Mouse (Mus musculus) stomach, embryonic 15.5 days (tissue): ENCODE data around the gene Gm49355. TPM values are rescaled to one million over a fixed set of nuclear protein-coding genes. Genes with fewer than 3 reads are reported as not detected.
A peak's percentile ranks its signal among the peaks of the same experiment; 100 is the strongest.

ENCODE experiments used
- ATAC-seq: fragments of 200-750 bp; cut with Nextera tagmentation; 2 replicates; pipeline ENCODE4 v1.8.0; 2017; ENCODE audit warnings: low read depth, moderate number of reproducible peaks, moderate TSS enrichment; ENCODE audit not compliant: insufficient read depth, low FRiP score
- H3K27ac ChIP-seq: fragments of 300-500 bp; sonication (generic); 2 replicates; pipeline ENCODE4 v1.5.1; 2015; ENCODE audit warnings: mild to moderate bottlenecking, inconsistent platforms
- H3K27me3 ChIP-seq: fragments of 300-500 bp; sonication (generic); replicated peaks from 2 replicates; pipeline ENCODE4 v1.6.1; 2015; ENCODE audit warnings: inconsistent platforms
- H3K36me3 ChIP-seq: fragments of 300-500 bp; sonication (generic); 2 replicates; pipeline ENCODE4 v1.6.1; 2015; ENCODE audit warnings: inconsistent platforms
- H3K4me1 ChIP-seq: fragments of 300-500 bp; sonication (generic); 2 replicates; pipeline ENCODE4 v1.6.1; 2015; ENCODE audit warnings: inconsistent platforms
- H3K4me2 ChIP-seq: fragments of 300-500 bp; sonication (generic); 2 replicates; pipeline ENCODE4 v1.6.1; 2015; ENCODE audit warnings: mild to moderate bottlenecking, inconsistent platforms
- H3K4me3 ChIP-seq: fragments of 300-500 bp; sonication (generic); replicated peaks from 2 replicates; pipeline ENCODE4 v1.5.1; 2015; ENCODE audit warnings: inconsistent platforms
- H3K9ac ChIP-seq: fragments of 300-500 bp; sonication (generic); 2 replicates; pipeline ENCODE4 v1.6.1; 2015; ENCODE audit warnings: inconsistent platforms
- H3K9me3 ChIP-seq: fragments of 300-500 bp; sonication (generic); 2 replicates; pipeline ENCODE4 v1.6.1; 2016; ENCODE audit warnings: inconsistent platforms
- WGBS: fragments of 180-500 bp; shearing (Covaris S2); methylation state at CpG from one replicate; pipeline ENCODE4 v1.1.7; 2015; 5-methylcytosine and 5-hydroxymethylcytosine counted together
- polyA plus RNA-seq: library from polyadenylated mRNA; unstranded; fragments of >200 nt; fragmentation: Nextera tagmentation; extraction: Ambion mirVana; gene quantifications from 2 replicates; pipeline ENCODE4 v1.2.1, GENCODE M21; 2015

Gm49355 gene
- polyA plus RNA-seq, 1 experiment from 2014 or later, result 0.19 TPM

- Histone ChIP-seq H3K27ac (no peak overlapping the region), H3K9ac (no peak overlapping the region), H3K4me1 (0 out of 2 replicates have a peak, but pooled peaks cover under 1% of the 10 kb centered on the region), H3K36me3 (no peaks in the 10 kb centered on the region), H3K27me3 (peaks cover 52% of the 10 kb centered on the region), H3K9me3 (no peaks in the 10 kb centered on the region), H3K4me2 (no peak overlapping the region), H3K4me3 (no peak overlapping the region)
- no peak for ATAC-seq
- 45% methylated on average over 7 of the region's 7 CpGs for WGBS
These were observed 51.1 kb downstream of the Gm49355 start for GRCm38 (mm10) chr14:12334925-12335324.

GRCm38 (mm10) chr14:12337421-12337997, 53.7 kb downstream of the Gm49355 start:
- Histone ChIP-seq H3K9ac (no peak overlapping the region), H3K27me3 (peaks cover 75% of the 10 kb centered on the region), H3K4me1 (0 out of 2 replicates have a peak, but pooled peaks cover 9% of the 10 kb centered on the region), H3K27ac (no peak overlapping the region), H3K36me3 (no peaks in the 10 kb centered on the region), H3K4me3 (no peak overlapping the region), H3K4me2 (no peak overlapping the region), H3K9me3 (no peaks in the 10 kb centered on the region)
- 11% methylated on average over 8 of the region's 8 CpGs for WGBS
- ATAC-seq, result no peak

- Histone ChIP-seq H3K27ac (no peak overlapping the region), H3K36me3 (no peaks in the 10 kb centered on the region), H3K9ac (no peak overlapping the region), H3K4me3 (no peak overlapping the region), H3K4me2 (no peak overlapping the region), H3K4me1 (0 out of 2 replicates have a peak, but pooled peaks cover 9% of the 10 kb centered on the region), H3K27me3 (peaks cover 82% of the 10 kb centered on the region), H3K9me3 (no peaks in the 10 kb centered on the region)
- ATAC-seq, result no peak
- WGBS, result 4% methylated on average over 16 of the region's 16 CpGs
These were observed 54.4 kb downstream of the Gm49355 start for GRCm38 (mm10) chr14:12337998-12338809.

GRCm38 (mm10) chr14:12338811-12339565, 55.2 kb downstream of the Gm49355 start:
- WGBS, result 2% methylated on average over 10 of the region's 10 CpGs
- Histone ChIP-seq H3K9ac (no peak overlapping the region), H3K4me1 (0 out of 2 replicates have a peak, but pooled peaks cover 9% of the 10 kb centered on the region), H3K36me3 (no peaks in the 10 kb centered on the region), H3K4me2 (no peak overlapping the region), H3K27me3 (peaks cover 90% of the 10 kb centered on the region), H3K9me3 (no peaks in the 10 kb centered on the region), H3K4me3 (no peak overlapping the region), H3K27ac (no peak overlapping the region)
- no peak for ATAC-seq

GRCm38 (mm10) chr14:12340238-12341074, 56.7 kb downstream of the Gm49355 start:
- H3K9me3 ChIP-seq, result no peaks in the 10 kb centered on the region
- no peak overlapping the region for H3K4me2 ChIP-seq
- H3K27me3 ChIP-seq, result peaks cover 91% of the 10 kb centered on the region
- no peak for ATAC-seq
- H3K9ac ChIP-seq, result no peak overlapping the region
- peaks cover 18% of the 10 kb centered on the region for H3K4me1 ChIP-seq
- no peak overlapping the region for H3K27ac ChIP-seq
- no peaks in the 10 kb centered on the region for H3K36me3 ChIP-seq
- no peak overlapping the region for H3K4me3 ChIP-seq
- 5% methylated on average over 19 of the region's 19 CpGs for WGBS

GRCm38 (mm10) chr14:12341075-12341788, 57.5 kb downstream of the Gm49355 start:
- ATAC-seq, result no peak
- Histone ChIP-seq H3K4me1 (peaks cover 25% of the 10 kb centered on the region), H3K4me3 (peak overlapping the region; percentile 10; the same call in 1 of the 2 replicates), H3K9me3 (no peaks in the 10 kb centered on the region), H3K27ac (no peak overlapping the region), H3K36me3 (no peaks in the 10 kb centered on the region), H3K9ac (no peak overlapping the region), H3K4me2 (peak overlapping the region; percentile 14; the same call in 1 of the 2 replicates), H3K27me3 (peaks cover 91% of the 10 kb centered on the region)
- WGBS, result under 1% methylated on average over 42 of the region's 42 CpGs

GRCm38 (mm10) chr14:12341789-12342457, 58.1 kb downstream of the Gm49355 start:
- no peak for ATAC-seq
- H3K4me2 ChIP-seq, result no peak overlapping the region
- peaks cover 32% of the 10 kb centered on the region for H3K4me1 ChIP-seq
- no peak overlapping the region for H3K27ac ChIP-seq
- peaks cover 92% of the 10 kb centered on the region for H3K27me3 ChIP-seq
- no peak overlapping the region for H3K4me3 ChIP-seq
- no peaks in the 10 kb centered on the region for H3K36me3 ChIP-seq
- H3K9me3 ChIP-seq, result no peaks in the 10 kb centered on the region
- WGBS, result 5% methylated on average over 24 of the region's 24 CpGs
- no peak overlapping the region for H3K9ac ChIP-seq

- peaks cover 32% of the 10 kb centered on the region for H3K4me1 ChIP-seq
- no peak for ATAC-seq
- no peak overlapping the region for H3K4me3 ChIP-seq
- no peak overlapping the region for H3K9ac ChIP-seq
- no peaks in the 10 kb centered on the region for H3K36me3 ChIP-seq
- peaks cover 92% of the 10 kb centered on the region for H3K27me3 ChIP-seq
- no peaks in the 10 kb centered on the region for H3K9me3 ChIP-seq
- H3K27ac ChIP-seq, result no peak overlapping the region
- H3K4me2 ChIP-seq, result no peak overlapping the region
- WGBS, result 5% methylated on average over 23 of the region's 23 CpGs
These were observed 58.8 kb downstream of the Gm49355 start for GRCm38 (mm10) chr14:12342458-12343131.

GRCm38 (mm10) chr14:12343451-12343941, 59.7 kb downstream of the Gm49355 start:
- no peak for ATAC-seq
- H3K4me2 ChIP-seq, result no peak overlapping the region
- 4% methylated on average over 20 of the region's 20 CpGs for WGBS
- H3K4me1 ChIP-seq, result peaks cover 32% of the 10 kb centered on the region
- H3K9me3 ChIP-seq, result no peaks in the 10 kb centered on the region
- H3K27me3 ChIP-seq, result peaks cover 94% of the 10 kb centered on the region
- H3K4me3 ChIP-seq, result no peak overlapping the region
- no peak overlapping the region for H3K27ac ChIP-seq
- no peak overlapping the region for H3K9ac ChIP-seq
- no peaks in the 10 kb centered on the region for H3K36me3 ChIP-seq
